Mouse (Mus musculus) lung, postnatal 0 days (tissue): Measurements from ENCODE around the gene Prb1. TPM values are rescaled to one million over a fixed set of nuclear protein-coding genes. Genes with fewer than 3 reads are reported as not detected.
"Not testable (repeated sequence)": the region's sequence is repeated elsewhere in the genome, so short reads cannot be mapped to it uniquely, and the experiment has no call there.

Experiments
- ATAC-seq: fragments of 200-750 bp; cut with Nextera tagmentation; 2 replicates; pipeline ENCODE4 v1.8.0; 2017; ENCODE audit warnings: moderate library complexity
- DNase-seq: peaks from one replicate; pipeline ENCODE4 v3.0.0-alpha.2; 2016; ENCODE audit warnings: low spot score
- H3K27ac ChIP-seq: fragments of 300-500 bp; sonication (generic); 2 replicates; pipeline ENCODE4 v1.5.1; 2014; ENCODE audit warnings: antibody characterized with exemption, mild to moderate bottlenecking, low read length, mixed read lengths
- H3K27me3 ChIP-seq: fragments of 300-500 bp; sonication (generic); replicated peaks from 2 replicates; pipeline ENCODE4 v1.6.1; 2014; ENCODE audit warnings: low read length, mixed read lengths; ENCODE audit not compliant: insufficient read depth
- H3K36me3 ChIP-seq: fragments of 300-500 bp; sonication (generic); 2 replicates; pipeline ENCODE4 v1.6.1; 2014; ENCODE audit warnings: low read length, mixed read lengths; ENCODE audit not compliant: insufficient read depth
- H3K4me1 ChIP-seq: fragments of 300-500 bp; sonication (generic); 2 replicates; pipeline ENCODE4 v1.6.1; 2014; ENCODE audit warnings: antibody characterized with exemption, low read depth, low read length, mixed read lengths; ENCODE audit not compliant: insufficient read depth
- H3K4me2 ChIP-seq: fragments of 300-500 bp; sonication (generic); replicated peaks from 2 replicates; pipeline ENCODE4 v1.6.1; 2014; ENCODE audit warnings: low read depth, mild to moderate bottlenecking, low read length, moderate library complexity, mixed read lengths
- H3K4me3 ChIP-seq: fragments of 300-500 bp; sonication (generic); 2 replicates; pipeline ENCODE4 v1.5.1; 2014; ENCODE audit warnings: low read depth, low read length
- H3K9ac ChIP-seq: fragments of 300-500 bp; sonication (generic); replicated peaks from 2 replicates; pipeline ENCODE4 v1.6.1; 2014; ENCODE audit warnings: low read depth, mild to moderate bottlenecking
- H3K9me3 ChIP-seq: fragments of 300-500 bp; sonication (generic); 2 replicates; pipeline ENCODE4 v1.6.1; 2016; ENCODE audit warnings: low read length, mixed read lengths
- polyA plus RNA-seq: library from polyadenylated mRNA; unstranded; fragments of >200 nt; fragmentation: Nextera tagmentation; extraction: Ambion mirVana; gene quantifications from 2 replicates; pipeline ENCODE4 v1.2.1, GENCODE M21; 2015

Prb1 gene
- not detected in 2 replicates for polyA plus RNA-seq

DNA sequence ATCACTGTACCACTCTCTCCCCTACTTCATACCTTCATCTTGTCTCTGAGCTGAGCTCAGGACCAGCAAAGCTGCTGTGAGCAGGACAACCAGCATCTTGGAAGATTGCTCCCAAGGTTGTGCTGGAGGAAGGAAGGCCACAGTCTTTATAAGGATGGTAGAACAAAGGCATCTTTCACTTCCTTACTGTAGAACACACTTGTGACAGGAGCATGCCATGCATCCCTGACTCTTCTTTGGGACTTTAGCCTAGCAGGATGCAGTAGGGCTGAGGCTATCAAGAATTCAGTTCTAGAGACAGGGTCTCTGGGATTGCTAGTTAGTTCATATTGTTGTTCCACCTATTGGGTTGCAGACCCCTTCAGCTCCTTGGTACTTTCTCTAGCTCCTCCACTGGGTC lies at the start of gene Prb1:
Gene Prb1, minus strand, starts transcription at position 101 of the 400 bp plus-strand sequence.
- H3K4me1 ChIP-seq, ATAC-seq, H3K4me3 ChIP-seq, H3K27ac ChIP-seq, H3K9ac ChIP-seq, H3K36me3 ChIP-seq, H3K4me2 ChIP-seq, H3K27me3 ChIP-seq, DNase-seq, H3K9me3 ChIP-seq: not testable (repeated sequence)

Other genes with a start within 250 kb of the Prb1 start
- gene Prpmp5, start 104.2 kb upstream of the Prb1 start, polyA plus RNA-seq: not detected in 2 replicates
- gene Gm8882, start 153.6 kb upstream of the Prb1 start, polyA plus RNA-seq: not detected in 2 replicates